In genomic region chr6:4506106-4506505, GRCm38 (mm10) we compare ENCODE assay signal across 9 mouse cellular contexts. TPM values are rescaled to one million over a fixed set of nuclear protein-coding genes. Genes with fewer than 3 reads are reported as not detected.
DNase-seq lines count a peak whose midpoint lies in the region; ATAC-seq and TF ChIP-seq lines count a peak whose summit lies in the region.
"Had no signal": no experiment of that assay in that cellular context is flagged by ENCODE, and none has a peak within 500 bp of the region (broad histone marks: within the 10 kb centered on the region; RNA-seq: fewer than 3 reads in every experiment).

No protein-coding gene starts in this region.

- no peak for TF ChIP-seq POLR2A in cortical plate, adult 2 months (IDR thresholded peaks at IDR 0.05; ENCODE audit: extremely low read depth, insufficient read depth, low read length)

- H3K27ac ChIP-seq in cortical plate, adult 2 months (ENCODE audit: insufficient read depth, low read length) = no peak overlapping the region
- no peak overlapping the region for H3K27ac ChIP-seq in liver, embryonic 12.5 days
- no peak overlapping the region for H3K27ac ChIP-seq in neural tube, embryonic 14.5 days (ENCODE audit: low read depth, low read length)
- H3K27ac ChIP-seq: macrophage had no signal

- no peaks in the 10 kb centered on the region for H3K9me3 ChIP-seq in liver, embryonic 12.5 days (replicated peaks)
- H3K9me3 ChIP-seq in neural tube, embryonic 14.5 days (ENCODE audit: control insufficient read depth, low read length) = no peaks in the 10 kb centered on the region

- H3K9ac ChIP-seq in liver, embryonic 12.5 days = peak overlapping the region; percentile 45; the same call in 1 of the 2 replicates
- H3K9ac ChIP-seq in neural tube, embryonic 14.5 days (replicated peaks; ENCODE audit: low read depth, low read length) = no peak overlapping the region

- H3K4me1 ChIP-seq in cortical plate, adult 2 months (ENCODE audit: control insufficient read depth, insufficient read depth, low read length) = no peaks in the 10 kb centered on the region
- peaks cover 13% of the 10 kb centered on the region for H3K4me1 ChIP-seq in liver, embryonic 12.5 days
- peaks cover 6% of the 10 kb centered on the region for H3K4me1 ChIP-seq in neural tube, embryonic 14.5 days (ENCODE audit: control insufficient read depth, insufficient read depth, low read length)

- 8% methylated on average over 11 of the region's 11 CpGs for WGBS in liver, embryonic 12.5 days (ENCODE audit: insufficient replicate concordance)
- WGBS in neural tube, embryonic 14.5 days = 7% methylated on average over 11 of the region's 11 CpGs

- intact Hi-C loops in heart, postnatal 14 days (cut with DNase I) = loop anchor here (2.0 to 5.0 kb wide), 2 partner anchors 49 to 87 kb away; no protein-coding TSS in a partner anchor

- TF ChIP-seq CTCF in cortical plate, adult 2 months (IDR thresholded peaks at IDR 0.05; ENCODE audit: extremely low read depth, insufficient read depth, low read length) = no peak

- H3K36me3 ChIP-seq in liver, embryonic 12.5 days = no peaks in the 10 kb centered on the region
- no peaks in the 10 kb centered on the region for H3K36me3 ChIP-seq in neural tube, embryonic 14.5 days (ENCODE audit: control insufficient read depth, insufficient read depth, low read length)

- H3K4me2 ChIP-seq in liver, embryonic 12.5 days = peak overlapping the region; percentile 65
- H3K4me2 ChIP-seq in neural tube, embryonic 14.5 days (ENCODE audit: low read depth, low read length) = peak overlapping the region; percentile 59

- peaks cover 12% of the 10 kb centered on the region for H3K27me3 ChIP-seq in liver, embryonic 12.5 days (replicated peaks)
- H3K27me3 ChIP-seq in neural tube, embryonic 14.5 days (ENCODE audit: control insufficient read depth, insufficient read depth, low read length) = no peaks in the 10 kb centered on the region; the same call in 1 of the 2 replicates

- ATAC-seq in liver, embryonic 12.5 days = no peak
- ATAC-seq in neural tube, embryonic 14.5 days (ENCODE audit: low read depth) = no peak

- peak; percentile 93 for DNase-seq in 3T3-L1 (ENCODE audit: low read depth, low spot score)
- DNase-seq in heart, postnatal 14 days = peak; percentile 40 to 45
- no peak for DNase-seq in yolk sac, embryonic 10.5 days (ENCODE audit: low spot score)
- DNase-seq in layer of hippocampus, postnatal 36 days = no peak
- no peak for DNase-seq in layer of hippocampus, adult 11-12 months (ENCODE audit: low spot score)

- H3K4me3 ChIP-seq in cortical plate, adult 2 months (ENCODE audit: insufficient read depth, low read length) = peak overlapping the region; percentile 4; the same call in 1 of the 2 replicates
- peak overlapping the region; percentile 43 for H3K4me3 ChIP-seq in liver, embryonic 12.5 days
- H3K4me3 ChIP-seq in neural tube, embryonic 14.5 days (ENCODE audit: low read depth, low read length) = peak overlapping the region; percentile 26

RNA-seq across cellular contexts. Expression of gene Col1a2, which starts 1.5 kb away (rescaled TPM):
- 6.5 and 8.1 TPM in 2 replicates for polyA plus RNA-seq in cortical plate, adult 2 months (2012; rRNA removed)
- total RNA-seq in heart, postnatal 14 days (2021) = 100 to 1,000 TPM; 351 to 400 TPM
- 85.5 and 94.7 TPM in 2 replicates for polyA plus RNA-seq in liver, embryonic 12.5 days (2016; fragmentation: Nextera tagmentation; extraction: Ambion mirVana)
- polyA plus RNA-seq in neural tube, embryonic 14.5 days (2014; fragmentation: Nextera tagmentation; extraction: Ambion mirVana) = 7.8 and 262 TPM in 2 replicates
- 10 to 100 TPM; 10.7 to 19.2 TPM for total RNA-seq in layer of hippocampus, postnatal 36 days (2021)

Comparison
In these comparisons a context has a peak if more than half of its experiments do, and no peak if none do; other contexts are left out.
1. DNase-seq: peak in 3T3-L1 (single experiment) and heart, postnatal 14 days (2 of 2); none in yolk sac, embryonic 10.5 days (single experiment), layer of hippocampus, postnatal 36 days (0 of 2) and layer of hippocampus, adult 11-12 months (single experiment).
2. Peak in every context shown above with its lines, with median percentiles within 50 percentile points of each other: H3K4me3 ChIP-seq.